In the genomic region with DNA sequence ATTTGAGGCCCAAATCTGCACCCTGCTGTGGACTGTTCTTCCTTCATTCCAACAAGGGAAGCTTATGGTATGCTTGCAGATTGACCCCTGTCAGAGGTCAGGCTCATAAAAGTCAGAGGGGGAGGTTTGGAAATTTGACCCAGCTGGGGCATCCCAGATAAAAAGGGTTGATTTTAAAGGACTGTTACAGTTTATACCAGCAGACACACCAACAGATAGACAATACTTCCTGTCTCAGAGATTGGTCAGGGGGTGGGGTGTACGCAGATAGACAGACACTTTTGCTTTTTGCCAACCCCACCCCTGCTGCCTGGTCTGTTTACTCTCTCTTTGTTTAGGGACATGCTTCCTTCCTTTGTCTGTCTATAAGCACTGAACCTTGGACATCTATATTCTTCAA, we compare ENCODE assay signal across 15 mouse cellular contexts.
A peak's percentile ranks its signal among the peaks of the same experiment; 100 is the strongest.
DNase-seq lines count a peak whose midpoint lies in the region; ATAC-seq and TF ChIP-seq lines count a peak whose summit lies in the region.
"Had no signal": no experiment of that assay in that cellular context is flagged by ENCODE, and none has a peak within 500 bp of the region (broad histone marks: within the 10 kb centered on the region; RNA-seq: fewer than 3 reads in every experiment).

No protein-coding gene starts in this region.

- no peak for DNase-seq in hindbrain, embryonic 11.5 days (ENCODE audit: low spot score)
- DNase-seq in hindbrain, postnatal 0 days (ENCODE audit: low spot score) = no peak
- peak; percentile 41 for DNase-seq in ZHBTc4 (ENCODE audit: low read depth, low spot score)
- peak; percentile 58 for DNase-seq in embryonic facial prominence, embryonic 10.5 days (ENCODE audit: low spot score)
- DNase-seq in lung, postnatal 36 days = peak; percentile 78
- DNase-seq in gastrocnemius, postnatal 25 days = no peak
- DNase-seq in gastrocnemius, postnatal 10 days = no peak
- DNase-seq: adrenal gland, postnatal 25 days; heart, adult 2 months; liver, embryonic 13.5 days; midbrain, embryonic 14.5 days; right cerebral cortex, postnatal 25 days had no signal

- no peaks in the 10 kb centered on the region for H3K9me3 ChIP-seq in hindbrain, embryonic 11.5 days (ENCODE audit: control insufficient read depth, low read length)
- H3K9me3 ChIP-seq in hindbrain, postnatal 0 days (ENCODE audit: low read length) = no peaks in the 10 kb centered on the region
- no peaks in the 10 kb centered on the region for H3K9me3 ChIP-seq in embryonic facial prominence, embryonic 10.5 days
- H3K9me3 ChIP-seq: embryonic facial prominence, embryonic 12.5 days; liver, embryonic 13.5 days; neural tube, embryonic 13.5 days had no signal

- H3K27me3 ChIP-seq in hindbrain, embryonic 11.5 days (ENCODE audit: control insufficient read depth, insufficient read depth, low read length) = no peaks in the 10 kb centered on the region
- H3K27me3 ChIP-seq in hindbrain, postnatal 0 days (ENCODE audit: insufficient read depth, low read length) = no peaks in the 10 kb centered on the region
- H3K27me3 ChIP-seq in embryonic facial prominence, embryonic 10.5 days (replicated peaks; ENCODE audit: low read depth, poor library complexity, severe bottlenecking) = peaks cover 7% of the 10 kb centered on the region; the same call in 1 of the 2 replicates
- H3K27me3 ChIP-seq: CH12.LX; embryonic facial prominence, embryonic 12.5 days; liver, embryonic 13.5 days had no signal

- 7% methylated on average over 1 of the region's 1 CpGs for WGBS in hindbrain, embryonic 11.5 days
- WGBS in hindbrain, postnatal 0 days = 68% methylated on average over 1 of the region's 1 CpGs
- 11% methylated on average over 1 of the region's 1 CpGs for WGBS in embryonic facial prominence, embryonic 10.5 days

- no peak overlapping the region for H3K27ac ChIP-seq in hindbrain, embryonic 11.5 days (ENCODE audit: low read depth, low read length)
- no peak overlapping the region for H3K27ac ChIP-seq in hindbrain, postnatal 0 days
- peak overlapping the region; percentile 76 for H3K27ac ChIP-seq in embryonic facial prominence, embryonic 10.5 days (replicated peaks)
- H3K27ac ChIP-seq: embryonic facial prominence, embryonic 12.5 days; liver, embryonic 13.5 days; neural tube, embryonic 13.5 days had no signal

- TF ChIP-seq CTCF in hindbrain, postnatal 0 days (IDR thresholded peaks at IDR 0.05; ENCODE audit: low read depth) = no peak

- no peak overlapping the region for H3K9ac ChIP-seq in hindbrain, embryonic 11.5 days (ENCODE audit: low read depth, low read length)
- H3K9ac ChIP-seq in hindbrain, postnatal 0 days (replicated peaks; ENCODE audit: low read length) = no peak overlapping the region
- H3K9ac ChIP-seq: embryonic facial prominence, embryonic 12.5 days; liver, embryonic 13.5 days; neural tube, embryonic 13.5 days had no signal

- H3K36me3 ChIP-seq in hindbrain, embryonic 11.5 days (ENCODE audit: control insufficient read depth, insufficient read depth, low read length) = no peaks in the 10 kb centered on the region
- H3K36me3 ChIP-seq in hindbrain, postnatal 0 days (ENCODE audit: insufficient read depth, low read length) = no peaks in the 10 kb centered on the region
- no peaks in the 10 kb centered on the region for H3K36me3 ChIP-seq in embryonic facial prominence, embryonic 10.5 days (replicated peaks)
- H3K36me3 ChIP-seq: embryonic facial prominence, embryonic 12.5 days; liver, embryonic 13.5 days; neural tube, embryonic 13.5 days had no signal

- H3K4me1 ChIP-seq in hindbrain, embryonic 11.5 days (replicated peaks; ENCODE audit: control insufficient read depth, insufficient read depth, low read length) = no peaks in the 10 kb centered on the region
- no peaks in the 10 kb centered on the region for H3K4me1 ChIP-seq in hindbrain, postnatal 0 days (ENCODE audit: insufficient read depth, low read length)
- H3K4me1 ChIP-seq in embryonic facial prominence, embryonic 10.5 days = peaks cover 57% of the 10 kb centered on the region

- 0 out of 2 replicates have a peak, but pooled peaks have one; percentile 12 for ATAC-seq in hindbrain, embryonic 11.5 days (ENCODE audit: low FRiP score)
- ATAC-seq in hindbrain, postnatal 0 days = no peak

- H3K4me3 ChIP-seq in hindbrain, embryonic 11.5 days (ENCODE audit: low read depth, low read length) = no peak overlapping the region
- no peak overlapping the region for H3K4me3 ChIP-seq in hindbrain, postnatal 0 days (ENCODE audit: low read length)
- H3K4me3 ChIP-seq in embryonic facial prominence, embryonic 10.5 days = no peak overlapping the region
- H3K4me3 ChIP-seq: embryonic facial prominence, embryonic 12.5 days; heart, adult 2 months; liver, embryonic 13.5 days; neural tube, embryonic 13.5 days had no signal

- H3K4me2 ChIP-seq in hindbrain, embryonic 11.5 days (replicated peaks; ENCODE audit: low read depth, low read length) = no peak overlapping the region
- no peak overlapping the region for H3K4me2 ChIP-seq in hindbrain, postnatal 0 days (ENCODE audit: low read depth, low read length)
- H3K4me2 ChIP-seq: embryonic facial prominence, embryonic 12.5 days; liver, embryonic 13.5 days; neural tube, embryonic 13.5 days had no signal

Comparison
In these comparisons a context has a peak if more than half of its experiments do, and no peak if none do; other contexts are left out.
1. DNase-seq: peak in ZHBTc4 (single experiment), embryonic facial prominence, embryonic 10.5 days (single experiment) and lung, postnatal 36 days (single experiment); none in hindbrain, embryonic 11.5 days (single experiment), hindbrain, postnatal 0 days (single experiment), gastrocnemius, postnatal 25 days (single experiment) and gastrocnemius, postnatal 10 days (single experiment).